Mouse (Mus musculus) spleen, adult 2 months (tissue): ENCODE data around the gene Apaf1.

Source experiments
- CTCF ChIP-seq: fragments of 200-500 bp; IDR thresholded peaks from 2 replicates; pipeline ENCODE4 v1.5.1; 2011; ENCODE audit warnings: mild to moderate bottlenecking, inconsistent platforms; ENCODE audit not compliant: insufficient read depth, insufficient read length, insufficient replicate concordance; ENCODE audit errors: extremely low read depth
- POLR2A ChIP-seq: fragments of 200-500 bp; IDR thresholded peaks from 2 replicates; pipeline ENCODE4 v1.6.1; 2011; ENCODE audit warnings: low read depth, low read length, inconsistent platforms

GRCm38 (mm10) chr10:90940521-90941520 is 141.7 kb downstream of the Apaf1 start:
- TF ChIP-seq POLR2A (no peak), CTCF (no peak)
